Comparison of ENCODE assay signal across 23 mouse cellular contexts in the genomic region with DNA sequence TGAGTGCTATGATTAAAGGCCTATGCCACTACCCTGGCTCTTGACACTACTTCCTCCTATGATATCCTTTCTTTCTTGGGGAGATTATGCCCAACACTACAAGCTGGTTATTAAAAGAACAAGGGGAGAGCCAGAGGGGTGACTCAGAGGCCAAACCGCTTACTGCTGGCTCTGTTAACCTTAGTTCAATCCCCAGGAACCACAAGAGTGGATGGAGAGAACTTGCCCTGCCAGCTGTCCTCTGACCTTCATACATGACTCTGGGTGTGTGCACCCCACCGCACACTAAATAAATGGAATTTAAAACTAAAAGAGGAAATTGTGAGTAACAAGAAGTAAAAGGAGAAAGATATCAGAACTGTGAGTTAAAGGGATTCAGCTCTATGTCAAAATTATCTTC.
"Had no signal": no experiment of that assay in that cellular context is flagged by ENCODE, and none has a peak within 500 bp of the region (broad histone marks: within the 10 kb centered on the region; RNA-seq: fewer than 3 reads in every experiment).

No protein-coding gene starts in this region.

- H3K27me3 ChIP-seq: hindbrain, embryonic 12.5 days; intestine, embryonic 15.5 days; limb, embryonic 12.5 days; liver, embryonic 13.5 days; liver, embryonic 15.5 days had no signal

- H3K4me2 ChIP-seq: heart, embryonic 12.5 days; hindbrain, embryonic 12.5 days; hindbrain, embryonic 14.5 days; intestine, embryonic 15.5 days; limb, embryonic 12.5 days; liver, embryonic 11.5 days; liver, embryonic 13.5 days; liver, embryonic 15.5 days had no signal

- H3K27ac ChIP-seq: heart, embryonic 10.5 days; hindbrain, embryonic 10.5 days; hindbrain, embryonic 12.5 days; hindbrain, embryonic 14.5 days; intestine, embryonic 15.5 days; layer of hippocampus, adult 2 months; left cerebral cortex, adult 2 months; limb, embryonic 10.5 days; limb, embryonic 12.5 days; liver, embryonic 13.5 days; liver, embryonic 15.5 days had no signal

- H3K4me1 ChIP-seq: heart, embryonic 10.5 days; heart, embryonic 12.5 days; hindbrain, embryonic 10.5 days; hindbrain, embryonic 12.5 days; intestine, embryonic 15.5 days; limb, embryonic 10.5 days; limb, embryonic 12.5 days; liver, embryonic 13.5 days; liver, embryonic 15.5 days had no signal

- DNase-seq: gastrocnemius, postnatal 25 days; heart, adult 18-20 months; heart, postnatal 10 days; heart, postnatal 4 days; kidney, adult 18-20 months; kidney, adult 8-10 months; kidney, postnatal 10 days; kidney, postnatal 25 days; kidney, postnatal 4 days; liver; liver, embryonic 13.5 days had no signal

- H3K9ac ChIP-seq: heart, embryonic 12.5 days; hindbrain, embryonic 12.5 days; hindbrain, embryonic 14.5 days; intestine, embryonic 15.5 days; limb, embryonic 12.5 days; liver, embryonic 13.5 days; liver, embryonic 15.5 days had no signal

- H3K4me3 ChIP-seq: heart, embryonic 10.5 days; heart, embryonic 12.5 days; hindbrain, embryonic 10.5 days; hindbrain, embryonic 12.5 days; intestine, embryonic 15.5 days; layer of hippocampus, adult 2 months; left cerebral cortex, adult 2 months; limb, embryonic 10.5 days; limb, embryonic 12.5 days; liver, embryonic 13.5 days; liver, embryonic 15.5 days had no signal

- H3K36me3 ChIP-seq: heart, embryonic 10.5 days; heart, embryonic 12.5 days; hindbrain, embryonic 10.5 days; hindbrain, embryonic 12.5 days; intestine, embryonic 15.5 days; limb, embryonic 10.5 days; limb, embryonic 12.5 days; liver, embryonic 13.5 days; liver, embryonic 15.5 days had no signal

- H3K9me3 ChIP-seq: heart, embryonic 10.5 days; heart, embryonic 12.5 days; hindbrain, embryonic 10.5 days; hindbrain, embryonic 12.5 days; intestine, embryonic 15.5 days; limb, embryonic 10.5 days; limb, embryonic 12.5 days; liver, embryonic 13.5 days; liver, embryonic 15.5 days had no signal
